Mouse (Mus musculus): ENCODE measurements around the gene Ric3. TPM values are rescaled to one million over a fixed set of nuclear protein-coding genes. Genes with fewer than 3 reads are reported as not detected.

Ric3 gene
- polyA plus RNA-seq, 1 experiment from 2014 or later: 1.1 TPM

GRCm38 (mm10) chr7:109014851-109015250 lies 68.3 kb downstream of the Ric3 start:
- Histone ChIP-seq H3K4me3 (ENCODE audit: low read depth, low read length) (no peak overlapping the region), H3K27me3 (ENCODE audit: control insufficient read depth, insufficient read depth, low read length) (peaks cover 3% of the 10 kb centered on the region; the same call in 1 of the 2 replicates), H3K9me3 (ENCODE audit: control insufficient read depth, low read length) (no peaks in the 10 kb centered on the region), H3K27ac (replicated peaks) (no peak overlapping the region), H3K4me2 (replicated peaks; ENCODE audit: low read depth) (no peak overlapping the region), H3K4me1 (replicated peaks; ENCODE audit: control insufficient read depth, insufficient read depth) (no peaks in the 10 kb centered on the region), H3K9ac (ENCODE audit: low read length) (no peak overlapping the region), H3K36me3 (ENCODE audit: control insufficient read depth, insufficient read depth, low read length) (no peaks in the 10 kb centered on the region)
- 79% methylated on average over 7 of the region's 7 CpGs for WGBS
- no peak for ATAC-seq (ENCODE audit: low FRiP score, low TSS enrichment)
- no peak for TF ChIP-seq CTCF (IDR thresholded peaks at IDR 0.05; ENCODE audit: low read depth)
- no peak for TF ChIP-seq EP300 (optimal IDR thresholded peaks at IDR 0.05)
- DNase-seq (ENCODE audit: low spot score): no peak

GRCm38 (mm10) chr7:109012998-109013625 lies 70.0 kb downstream of the Ric3 start:
- WGBS: 59% methylated on average over 4 of the region's 4 CpGs
- no peak for TF ChIP-seq CTCF (IDR thresholded peaks at IDR 0.05; ENCODE audit: low read depth)
- TF ChIP-seq EP300 (optimal IDR thresholded peaks at IDR 0.05): no peak
- Histone ChIP-seq H3K27ac (replicated peaks) (no peak overlapping the region), H3K9ac (ENCODE audit: low read length) (no peak overlapping the region), H3K9me3 (ENCODE audit: control insufficient read depth, low read length) (no peaks in the 10 kb centered on the region), H3K27me3 (ENCODE audit: control insufficient read depth, insufficient read depth, low read length) (peaks cover 3% of the 10 kb centered on the region; the same call in 1 of the 2 replicates), H3K36me3 (ENCODE audit: control insufficient read depth, insufficient read depth, low read length) (no peaks in the 10 kb centered on the region), H3K4me2 (replicated peaks; ENCODE audit: low read depth) (no peak overlapping the region), H3K4me3 (ENCODE audit: low read depth, low read length) (no peak overlapping the region), H3K4me1 (replicated peaks; ENCODE audit: control insufficient read depth, insufficient read depth) (no peaks in the 10 kb centered on the region)
- ATAC-seq (ENCODE audit: low FRiP score, low TSS enrichment) (no peak), DNase-seq (ENCODE audit: low spot score) (no peak)

GRCm38 (mm10) chr7:109012575-109012974 lies 70.6 kb downstream of the Ric3 start:
- no peak overlapping the region for H3K27ac ChIP-seq (replicated peaks)
- no peaks in the 10 kb centered on the region for H3K9me3 ChIP-seq (ENCODE audit: control insufficient read depth, low read length)
- H3K27me3 ChIP-seq (ENCODE audit: control insufficient read depth, insufficient read depth, low read length): peaks cover 3% of the 10 kb centered on the region; the same call in 1 of the 2 replicates
- TF ChIP-seq EP300 (optimal IDR thresholded peaks at IDR 0.05) (no peak), CTCF (IDR thresholded peaks at IDR 0.05; ENCODE audit: low read depth) (no peak)
- no peaks in the 10 kb centered on the region for H3K4me1 ChIP-seq (replicated peaks; ENCODE audit: control insufficient read depth, insufficient read depth)
- ATAC-seq (ENCODE audit: low FRiP score, low TSS enrichment) (no peak), DNase-seq (ENCODE audit: low spot score) (no peak)
- H3K36me3 ChIP-seq (ENCODE audit: control insufficient read depth, insufficient read depth, low read length): no peaks in the 10 kb centered on the region
- WGBS: 88% methylated on average over 1 of the region's 1 CpGs
- no peak overlapping the region for H3K4me2 ChIP-seq (replicated peaks; ENCODE audit: low read depth)
- H3K9ac ChIP-seq (ENCODE audit: low read length): no peak overlapping the region
- no peak overlapping the region for H3K4me3 ChIP-seq (ENCODE audit: low read depth, low read length)

- Histone ChIP-seq H3K4me2 (replicated peaks; ENCODE audit: low read depth) (peak overlapping the region; percentile 93; the same call in 1 of the 2 replicates), H3K27me3 (ENCODE audit: control insufficient read depth, insufficient read depth, low read length) (peaks cover 3% of the 10 kb centered on the region; the same call in 1 of the 2 replicates), H3K4me3 (ENCODE audit: low read depth, low read length) (no peak overlapping the region), H3K9ac (ENCODE audit: low read length) (no peak overlapping the region), H3K36me3 (ENCODE audit: control insufficient read depth, insufficient read depth, low read length) (no peaks in the 10 kb centered on the region), H3K9me3 (ENCODE audit: control insufficient read depth, low read length) (no peaks in the 10 kb centered on the region), H3K4me1 (replicated peaks; ENCODE audit: control insufficient read depth, insufficient read depth) (no peaks in the 10 kb centered on the region), H3K27ac (replicated peaks) (no peak overlapping the region)
- no peak for DNase-seq (ENCODE audit: low spot score)
- no peak for TF ChIP-seq EP300 (optimal IDR thresholded peaks at IDR 0.05)
- no peak for TF ChIP-seq CTCF (IDR thresholded peaks at IDR 0.05; ENCODE audit: low read depth)
- WGBS: 53% methylated on average over 8 of the region's 8 CpGs
- ATAC-seq (ENCODE audit: low FRiP score, low TSS enrichment): no peak
Observed at GRCm38 (mm10) chr7:109011596-109012180, 71.4 kb downstream of the Ric3 start.

- Histone ChIP-seq H3K36me3 (ENCODE audit: control insufficient read depth, insufficient read depth, low read length) (no peaks in the 10 kb centered on the region), H3K4me2 (replicated peaks; ENCODE audit: low read depth) (peak overlapping the region; percentile 93), H3K9ac (ENCODE audit: low read length) (peak overlapping the region; percentile 18; the same call in 1 of the 2 replicates), H3K4me1 (replicated peaks; ENCODE audit: control insufficient read depth, insufficient read depth) (no peaks in the 10 kb centered on the region), H3K4me3 (ENCODE audit: low read depth, low read length) (peak overlapping the region; percentile 50), H3K9me3 (ENCODE audit: control insufficient read depth, low read length) (no peaks in the 10 kb centered on the region), H3K27ac (replicated peaks) (no peak overlapping the region), H3K27me3 (ENCODE audit: control insufficient read depth, insufficient read depth, low read length) (peaks cover 3% of the 10 kb centered on the region; the same call in 1 of the 2 replicates)
- DNase-seq (ENCODE audit: low spot score) (peak; percentile 32), ATAC-seq (ENCODE audit: low FRiP score, low TSS enrichment) (peak; percentile 51)
- 2% methylated on average over 73 of the region's 82 CpGs for WGBS
- TF ChIP-seq CTCF (IDR thresholded peaks at IDR 0.05; ENCODE audit: low read depth) (no peak), EP300 (optimal IDR thresholded peaks at IDR 0.05) (no peak)
Observed at GRCm38 (mm10) chr7:109010720-109011595, 72.2 kb downstream of the Ric3 start.
